Mouse (Mus musculus) testis, postnatal 10 days (tissue): ENCODE data around the gene Chrm1.

Experiments
- DNase-seq: peaks from one replicate; pipeline ENCODE4 v3.0.0; 2021; ENCODE audit warnings: low spot score

Gene Chrm1

GRCm38 (mm10) chr19:8683627-8684026 is 20.0 kb downstream of the Chrm1 start:
- DNase-seq: no peak

- no peak for DNase-seq
Observed at GRCm38 (mm10) chr19:8691871-8692539, 28.4 kb downstream of the Chrm1 start.

DNA sequence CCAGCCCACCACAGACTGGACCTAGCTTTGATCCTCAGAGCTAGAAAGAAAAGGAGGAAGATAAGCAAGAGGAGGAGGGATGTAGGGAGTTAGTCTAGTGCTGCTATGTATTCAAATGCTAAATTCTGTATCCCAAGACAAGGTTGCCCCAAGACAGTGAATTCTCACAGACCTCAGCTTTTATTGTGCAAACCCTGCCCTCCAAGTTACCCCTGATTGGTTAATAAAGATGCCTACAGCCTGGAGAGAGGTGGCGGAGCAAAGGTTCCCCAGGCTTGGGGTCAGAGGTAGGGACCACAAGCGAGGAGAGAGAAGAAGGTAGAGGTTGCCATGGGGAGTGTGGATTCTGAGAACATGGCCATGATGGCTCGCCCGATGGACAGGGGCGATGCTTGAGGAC is 29.2 kb downstream of the Chrm1 start:
- DNase-seq: no peak

- peak; percentile 64 for DNase-seq
Observed at GRCm38 (mm10) chr19:8695330-8695729, 31.7 kb downstream of the Chrm1 start.

- DNase-seq: no peak
Observed at GRCm38 (mm10) chr19:8699652-8700051, 36.1 kb downstream of the Chrm1 start.

DNA sequence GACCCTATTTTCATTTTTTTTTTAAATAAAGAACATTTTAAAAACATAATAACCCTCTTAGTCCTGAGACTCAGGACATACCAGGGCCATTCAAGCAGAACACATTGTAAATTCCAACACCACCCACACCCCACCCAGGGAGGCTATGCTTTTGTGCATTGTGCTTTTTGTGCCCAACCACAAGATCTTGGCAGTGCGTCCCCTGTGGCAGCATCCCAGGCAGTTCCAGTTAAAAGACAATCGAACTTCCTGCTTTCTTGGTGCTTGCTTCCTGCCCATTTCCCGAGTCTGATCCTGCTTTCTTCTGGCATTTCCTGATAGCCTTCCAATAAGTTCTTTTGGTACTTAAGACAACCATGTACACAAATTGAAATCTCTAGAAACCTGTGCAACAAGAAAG is 38.9 kb downstream of the Chrm1 start:
- DNase-seq: no peak

- no peak for DNase-seq
Observed at GRCm38 (mm10) chr19:8703571-8703970, 40.0 kb downstream of the Chrm1 start.

GRCm38 (mm10) chr19:8705026-8705708 is 41.6 kb downstream of the Chrm1 start:
- DNase-seq: no peak

- no peak for DNase-seq
Observed at GRCm38 (mm10) chr19:8706132-8706667, 42.6 kb downstream of the Chrm1 start.

- no peak for DNase-seq
Observed at GRCm38 (mm10) chr19:8706930-8707329, 43.3 kb downstream of the Chrm1 start.

- no peak for DNase-seq
Observed at GRCm38 (mm10) chr19:8708954-8709353, 45.4 kb downstream of the Chrm1 start.

DNA sequence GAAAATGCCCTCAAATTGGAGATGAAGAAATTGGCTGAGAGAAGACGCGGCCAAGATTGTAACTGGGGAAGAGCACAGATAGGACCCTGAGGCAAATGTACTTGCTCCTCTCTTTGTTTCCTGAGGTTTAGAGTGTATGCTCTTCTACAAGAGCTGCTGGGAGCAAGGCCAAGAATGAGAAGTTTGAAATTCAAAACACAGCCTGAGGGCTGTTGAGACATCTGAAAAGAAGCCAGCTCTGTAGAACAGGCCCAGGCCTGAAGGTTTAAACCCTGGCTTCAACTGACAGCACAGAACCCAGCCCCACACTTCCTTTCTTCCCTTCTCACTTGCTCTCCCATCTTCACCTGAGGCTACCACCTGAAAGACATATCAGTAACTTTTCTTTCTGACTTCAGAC is 46.5 kb downstream of the Chrm1 start:
- no peak for DNase-seq

GRCm38 (mm10) chr19:8711506-8711905 is 47.9 kb downstream of the Chrm1 start:
- DNase-seq: no peak

GRCm38 (mm10) chr19:8711949-8712869 is 48.6 kb downstream of the Chrm1 start:
- DNase-seq: no peak

GRCm38 (mm10) chr19:8712870-8713305 is 49.3 kb downstream of the Chrm1 start:
- peak; percentile 83 for DNase-seq

- DNase-seq: peak; percentile 94
Observed at GRCm38 (mm10) chr19:8713306-8713996, 49.9 kb downstream of the Chrm1 start.

- no peak for DNase-seq
Observed at GRCm38 (mm10) chr19:8713997-8714652, 50.5 kb downstream of the Chrm1 start.

- peak; percentile 81 for DNase-seq
Observed at GRCm38 (mm10) chr19:8714653-8715481, 51.3 kb downstream of the Chrm1 start.

DNA sequence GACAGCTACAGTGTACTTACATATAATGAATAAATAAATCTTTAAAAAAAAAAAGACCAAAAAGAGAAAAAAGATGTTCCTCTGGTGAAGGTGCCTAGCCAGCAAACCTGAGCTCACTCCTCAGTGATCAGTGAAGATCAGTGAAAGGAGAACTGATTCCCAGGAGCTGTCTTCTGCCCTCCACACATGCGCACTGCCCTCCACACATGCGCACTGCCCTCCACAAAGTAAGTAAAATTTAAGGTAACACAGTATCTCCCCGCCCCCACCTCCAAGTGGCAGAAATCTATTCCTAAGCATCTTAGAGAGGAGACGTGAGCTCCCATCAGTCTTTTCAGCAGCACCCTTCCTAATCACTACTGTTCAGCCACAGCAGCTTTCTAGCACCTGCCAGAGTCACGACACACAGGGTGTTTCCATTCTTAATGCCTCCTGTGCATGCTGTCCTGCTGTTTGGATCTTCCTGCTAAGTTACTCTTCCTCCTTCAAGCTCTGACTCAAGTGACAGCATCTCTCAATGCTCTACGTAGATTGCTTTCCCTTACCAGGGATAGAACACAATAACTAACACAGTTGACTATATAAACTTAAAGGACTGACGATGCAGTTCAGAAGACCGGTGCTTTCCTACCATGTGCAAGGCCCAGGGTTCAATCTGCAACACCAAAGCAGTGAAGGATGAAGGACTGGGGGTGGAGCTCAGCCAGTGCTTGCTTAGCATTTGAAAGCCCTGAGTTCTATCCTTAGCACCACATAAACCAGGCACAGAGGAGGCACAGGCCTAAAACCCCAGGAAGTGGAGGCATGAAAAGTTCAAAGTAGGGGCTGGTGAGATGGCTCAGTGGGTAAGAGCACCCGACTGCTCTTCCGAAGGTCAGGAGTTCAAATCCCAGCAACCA is 52.5 kb downstream of the Chrm1 start:
- DNase-seq: no peak
